Mouse (Mus musculus): ENCODE measurements at regions not wholly inside any gene's neighbourhood (a gene's known extent, or its start where the extent isn't known, plus 50 kb on each side); places are given as distances from the start of the nearest gene placed in this dataset.
"Not testable (repeated sequence)": the region's sequence is repeated elsewhere in the genome, so short reads cannot be mapped to it uniquely, and the experiment has no call there.

DNA sequence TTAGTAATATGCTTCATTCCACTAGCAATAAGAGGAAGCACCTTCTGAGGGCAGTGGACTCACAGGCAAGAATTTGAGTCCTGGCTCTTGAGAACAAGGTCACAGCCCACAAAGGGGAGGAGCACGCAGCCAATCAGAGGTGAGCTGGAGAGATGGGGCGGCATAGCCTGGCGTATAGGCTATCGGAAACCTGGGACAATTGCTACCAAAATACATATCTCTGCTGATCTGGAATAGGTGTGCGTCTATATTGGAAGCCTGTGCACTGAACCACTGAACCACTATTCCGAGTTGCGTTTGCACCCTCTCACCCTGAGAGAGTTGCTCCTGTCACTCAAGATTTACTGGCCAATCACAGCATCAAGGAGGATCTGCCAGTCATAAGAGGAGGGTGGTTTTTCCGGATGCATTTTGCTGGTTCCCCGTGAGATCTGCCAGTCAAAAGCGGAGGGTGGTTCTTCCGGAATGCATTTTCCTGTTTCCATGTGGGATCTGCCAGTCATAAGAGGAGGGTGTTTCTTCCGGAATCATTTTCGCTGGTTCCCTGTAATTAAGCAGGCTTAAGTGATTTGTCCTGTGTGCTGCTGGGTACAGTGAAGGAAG lies 80.1 kb upstream of the Riok2 start:
- WGBS: 0% methylated on average over 13 of the region's 13 CpGs
- Histone ChIP-seq H3K9ac (replicated peaks) (peak overlapping the region; percentile 47), H3K4me2 (peak overlapping the region; percentile 51)

DNA sequence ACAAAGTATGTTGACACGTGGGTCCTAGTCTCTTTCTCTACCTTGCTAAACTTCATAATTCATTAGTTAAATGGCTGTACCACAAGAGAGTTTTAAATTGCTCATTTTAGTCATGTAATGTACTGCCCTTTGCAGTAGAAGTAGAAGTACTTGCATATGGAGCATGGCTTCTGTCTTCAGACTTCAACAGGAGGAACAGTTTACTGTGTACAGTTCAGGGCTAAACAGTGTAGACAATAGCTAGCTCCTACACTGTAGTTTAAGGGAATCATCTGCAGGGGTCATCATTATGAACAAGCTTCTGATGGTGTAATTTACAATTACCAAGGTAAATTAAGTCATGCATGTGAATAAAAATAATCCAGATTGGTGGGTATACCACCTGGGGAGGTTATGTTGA lies 79.1 kb upstream of the Riok2 start:
- not testable (repeated sequence) for H3K36me3 ChIP-seq; H3K9me3 ChIP-seq (replicated peaks); H3K4me1 ChIP-seq; H3K9ac ChIP-seq (replicated peaks); H3K27me3 ChIP-seq (replicated peaks); H3K27ac ChIP-seq (replicated peaks)
- peak overlapping the region; percentile 51 for H3K4me2 ChIP-seq
- ATAC-seq (ENCODE audit: low FRiP score): peak; percentile 66
- WGBS: 5% methylated on average over 1 of the region's 1 CpGs
- peak overlapping the region; percentile 54 for H3K4me3 ChIP-seq (replicated peaks)

More for the DNA sequence above, 80.1 kb upstream of the Riok2 start:
- H3K9me3 ChIP-seq (replicated peaks); H3K36me3 ChIP-seq; H3K27me3 ChIP-seq (replicated peaks); H3K4me1 ChIP-seq: not testable (repeated sequence)
- Histone ChIP-seq H3K27ac (replicated peaks) (peak overlapping the region; percentile 86), H3K4me3 (replicated peaks) (peak overlapping the region; percentile 54)
- ATAC-seq (ENCODE audit: low FRiP score): peak; percentile 96

DNA sequence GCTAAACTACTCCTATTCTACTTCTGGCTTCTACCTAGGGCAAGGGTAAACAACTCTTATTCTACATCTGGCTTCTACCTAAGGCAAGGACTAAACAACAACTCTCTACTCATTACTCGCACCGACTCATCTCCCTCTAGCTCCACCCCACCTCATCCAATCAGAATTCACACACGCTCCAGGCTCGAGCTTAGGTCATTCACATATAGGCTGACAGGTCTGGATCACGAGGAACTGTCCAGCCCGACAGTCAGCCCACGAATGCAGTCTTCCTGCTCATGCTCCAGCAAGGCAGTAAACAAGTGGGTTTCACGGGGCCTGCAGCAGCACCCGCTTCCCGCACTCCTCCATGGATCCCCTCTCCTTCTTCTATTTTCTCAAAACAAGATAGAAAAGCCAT lies 70.6 kb upstream of the Riok2 start:
- Histone ChIP-seq H3K9me3 (replicated peaks) (peaks cover 25% of the 10 kb centered on the region), H3K36me3 (peaks cover 22% of the 10 kb centered on the region)
- H3K27ac ChIP-seq (replicated peaks); ATAC-seq (ENCODE audit: low FRiP score); H3K27me3 ChIP-seq (replicated peaks); H3K4me2 ChIP-seq; H3K9ac ChIP-seq (replicated peaks); H3K4me3 ChIP-seq (replicated peaks); H3K4me1 ChIP-seq: not testable (repeated sequence)
- 97% methylated on average over 10 of the region's 10 CpGs for WGBS

Data from neural tube, embryonic 15.5 days (tissue).